11 mouse cellular contexts compared by ENCODE assay signal in the genomic region with DNA sequence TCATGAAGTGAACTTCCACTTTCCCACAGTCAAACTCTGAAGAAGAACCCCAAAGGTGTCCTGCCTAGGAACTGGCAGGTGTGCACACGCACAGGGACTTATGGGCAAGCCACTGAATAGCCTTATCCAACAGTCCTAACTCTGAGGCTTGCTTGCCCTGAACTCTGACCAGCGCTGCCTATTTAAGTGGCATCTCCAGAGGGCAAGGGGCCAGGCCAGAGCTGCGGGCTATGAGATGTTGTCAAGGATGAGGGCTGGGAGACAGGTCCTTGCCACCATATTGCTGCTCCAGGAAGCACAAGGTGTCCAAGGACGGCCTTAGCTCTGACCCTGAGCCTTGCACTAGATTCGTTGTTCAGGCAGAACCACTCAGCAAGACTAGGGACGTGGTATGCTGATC.
"Had no signal": no experiment of that assay in that cellular context is flagged by ENCODE, and none has a peak within 500 bp of the region (broad histone marks: within the 10 kb centered on the region; RNA-seq: fewer than 3 reads in every experiment).

No protein-coding gene starts in this region.

- H3K4me3 ChIP-seq: hindbrain, embryonic 13.5 days; limb, embryonic 13.5 days; midbrain, embryonic 13.5 days; neural tube, embryonic 12.5 days had no signal

- DNase-seq: left cerebral cortex, postnatal 4 days; lung, postnatal 36 days; thymus, adult 2 months; thymus, postnatal 25 days had no signal

- H3K9ac ChIP-seq: hindbrain, embryonic 13.5 days; limb, embryonic 13.5 days; liver, embryonic 14.5 days; midbrain, embryonic 13.5 days; neural tube, embryonic 12.5 days had no signal

- H3K36me3 ChIP-seq: limb, embryonic 13.5 days; neural tube, embryonic 12.5 days had no signal

- ATAC-seq: intestine, embryonic 16.5 days; midbrain, embryonic 13.5 days had no signal

- H3K9me3 ChIP-seq: hindbrain, embryonic 13.5 days; limb, embryonic 13.5 days; midbrain, embryonic 13.5 days; neural tube, embryonic 12.5 days had no signal

- H3K27ac ChIP-seq: hindbrain, embryonic 13.5 days; kidney, postnatal 0 days; limb, embryonic 13.5 days; liver, embryonic 14.5 days; midbrain, embryonic 13.5 days; neural tube, embryonic 12.5 days had no signal

- H3K4me2 ChIP-seq: hindbrain, embryonic 13.5 days; limb, embryonic 13.5 days; midbrain, embryonic 13.5 days; neural tube, embryonic 12.5 days had no signal
